Mouse (Mus musculus) CH12.LX (cell line): ENCODE measurements around the gene Cttnbp2. TPM values are rescaled to one million over a fixed set of nuclear protein-coding genes. Genes with fewer than 3 reads are reported as not detected.
A peak's percentile ranks its signal among the peaks of the same experiment; 100 is the strongest.

ENCODE experiments used
- DNase-seq: peaks from one replicate; pipeline ENCODE4 v3.0.0-alpha.2; 2013; ENCODE audit errors: extremely low read depth
- H3K27ac ChIP-seq: 2 replicates; pipeline ENCODE4 v1.5.1; 2012; ENCODE audit warnings: low read depth, mild to moderate bottlenecking, control low read depth, moderate library complexity; ENCODE audit not compliant: insufficient read depth
- H3K27me3 ChIP-seq: replicated peaks from 2 replicates; pipeline ENCODE3; 2012; ENCODE audit warnings: inconsistent platforms
- H3K36me3 ChIP-seq, 2 experiments: replicated peaks in 1 of 2; 2 replicates each; pipeline versions ENCODE3 to v1.6.1; 2012; ENCODE audit warnings: inconsistent platforms in 1 of 2, low read length in 1 of 2, mild to moderate bottlenecking in 1 of 2, mixed read lengths in 1 of 2, moderate library complexity in 1 of 2; ENCODE audit not compliant: control insufficient read depth in 1 of 2, insufficient read depth in 1 of 2
- H3K4me1 ChIP-seq, 2 experiments: 2 replicates each; pipeline ENCODE4 v1.6.1; 2012; ENCODE audit warnings: inconsistent platforms in 1 of 2, moderate library complexity in 1 of 2; ENCODE audit not compliant: insufficient read depth in 2 of 2, control insufficient read depth in 1 of 2
- H3K4me2 ChIP-seq: 2 replicates; pipeline ENCODE4 v1.6.1; 2012; ENCODE audit warnings: low read depth, mild to moderate bottlenecking, control low read depth; ENCODE audit not compliant: poor library complexity, insufficient read depth, severe bottlenecking
- H3K4me3 ChIP-seq, 3 experiments: fragments of 150-350 bp in 1 of 3; sonication (generic) in 1 of 3; replicated peaks in 1 of 3; 2 replicates each; pipeline versions ENCODE3 to v1.5.1; 2011 to 2012; ENCODE audit warnings: low read depth in 2 of 3, low read length in 2 of 3, mild to moderate bottlenecking in 2 of 3, moderate library complexity in 2 of 3, control low read depth in 1 of 3, improper control_type of control experiment in 1 of 3, inconsistent platforms in 1 of 3, mixed read lengths in 1 of 3; ENCODE audit not compliant: poor library complexity in 1 of 3
- H3K79me2 ChIP-seq: replicated peaks from 2 replicates; pipeline ENCODE4 v1.6.1; 2012; ENCODE audit warnings: mild to moderate bottlenecking, moderate library complexity; ENCODE audit not compliant: control insufficient read depth, poor library complexity, insufficient read depth, severe bottlenecking; ENCODE audit errors: extremely low read depth
- H3K9ac ChIP-seq: 2 replicates; pipeline ENCODE4 v1.6.1; 2012; ENCODE audit warnings: low read depth, mild to moderate bottlenecking, control low read depth, moderate library complexity; ENCODE audit not compliant: insufficient read depth
- H3K9me3 ChIP-seq: replicated peaks from 2 replicates; pipeline ENCODE3; 2012; ENCODE audit warnings: low read length, inconsistent platforms, mixed read lengths
- BHLHE40 ChIP-seq: IDR thresholded peaks from 2 replicates; pipeline ENCODE4 v1.6.1; 2011; ENCODE audit warnings: mild to moderate bottlenecking, low read depth, low read length, improper control_type of control experiment
- CHD2 ChIP-seq: IDR thresholded peaks from 2 replicates; pipeline ENCODE4 v1.6.1; 2011; ENCODE audit warnings: low read length, improper control_type of control experiment
- ELF1 ChIP-seq: IDR thresholded peaks from 2 replicates; pipeline ENCODE4 v1.6.1; 2014; ENCODE audit warnings: low read depth, mild to moderate bottlenecking, inconsistent platforms, low read length, improper control_type of control experiment
- EP300 ChIP-seq: IDR thresholded peaks from 2 replicates; pipeline ENCODE4 v1.6.1; 2011; ENCODE audit warnings: low read length, improper control_type of control experiment
- ETS1 ChIP-seq: conservative IDR thresholded peaks from 2 replicates; pipeline ENCODE4 v1.6.1; 2012; ENCODE audit warnings: low read depth, mild to moderate bottlenecking, inconsistent platforms, low read length, improper control_type of control experiment, moderate library complexity
- GABPA ChIP-seq: IDR thresholded peaks from 2 replicates; pipeline ENCODE4 v1.6.1; 2012; ENCODE audit warnings: low read depth, low read length, improper control_type of control experiment, inconsistent platforms; ENCODE audit not compliant: insufficient replicate concordance
- IRF4 ChIP-seq: IDR thresholded peaks from 2 replicates; pipeline ENCODE4 v1.6.1; 2014; ENCODE audit warnings: low read depth, mild to moderate bottlenecking, inconsistent platforms, low read length, improper control_type of control experiment
- JUN ChIP-seq: IDR thresholded peaks from 2 replicates; pipeline ENCODE4 v1.6.1; 2011; ENCODE audit warnings: low read depth, mild to moderate bottlenecking, low read length, improper control_type of control experiment, moderate library complexity; ENCODE audit not compliant: insufficient read depth
- KAT2A ChIP-seq: IDR thresholded peaks from 2 replicates; pipeline ENCODE4 v1.6.1; 2012; ENCODE audit warnings: low read length, improper control_type of control experiment, inconsistent platforms; ENCODE audit not compliant: insufficient replicate concordance
- MAX ChIP-seq: IDR thresholded peaks from 2 replicates; pipeline ENCODE4 v1.6.1; 2011; ENCODE audit warnings: low read length, improper control_type of control experiment
- MYC ChIP-seq: IDR thresholded peaks from 2 replicates; pipeline ENCODE4 v1.6.1; 2011; ENCODE audit warnings: low read depth, mild to moderate bottlenecking, improper control_type of control experiment, low read length
- POLR2A ChIP-seq: IDR thresholded peaks from 2 replicates; pipeline ENCODE4 v1.6.1; 2011; ENCODE audit warnings: low read depth, mild to moderate bottlenecking, improper control_type of control experiment, low read length
- POLR2AphosphoS2 ChIP-seq: IDR thresholded peaks from 2 replicates; pipeline ENCODE4 v1.6.1; 2011; ENCODE audit warnings: low read depth, low read length, improper control_type of control experiment
- RCOR1 ChIP-seq: conservative IDR thresholded peaks from 2 replicates; pipeline ENCODE4 v1.6.1; 2012; ENCODE audit warnings: low read depth, mild to moderate bottlenecking, inconsistent platforms, low read length, improper control_type of control experiment
- SMC3 ChIP-seq: IDR thresholded peaks from 2 replicates; pipeline ENCODE4 v1.6.1; 2011; ENCODE audit warnings: low read depth, low read length, improper control_type of control experiment
- UBTF ChIP-seq: IDR thresholded peaks from 2 replicates; pipeline ENCODE4 v1.6.1; 2012; ENCODE audit warnings: low read depth, mild to moderate bottlenecking, inconsistent platforms, low read length, improper control_type of control experiment, moderate library complexity
- USF2 ChIP-seq: conservative IDR thresholded peaks from 2 replicates; pipeline ENCODE4 v1.6.1; 2011; ENCODE audit warnings: low read depth, low read length, improper control_type of control experiment
- ZC3H11A ChIP-seq: IDR thresholded peaks from 2 replicates; pipeline ENCODE4 v1.6.1; 2012; ENCODE audit warnings: low read depth, mild to moderate bottlenecking, inconsistent platforms, low read length, improper control_type of control experiment
- ZKSCAN1 ChIP-seq: IDR thresholded peaks from 2 replicates; pipeline ENCODE4 v1.6.1; 2012; ENCODE audit warnings: low read depth, inconsistent platforms, low read length, improper control_type of control experiment, borderline replicate concordance
- ZMIZ1 ChIP-seq: IDR thresholded peaks from 2 replicates; pipeline ENCODE4 v1.6.1; 2012; ENCODE audit warnings: low read depth, mild to moderate bottlenecking, inconsistent platforms, low read length, improper control_type of control experiment
- dilution Hi-C: fragments of 300-500 bp; cut with MboI; formaldehyde crosslinking; loops from 2 replicates; pipeline ENCODE4 v1.14.3; 2020; ENCODE audit warnings: low sequenced_read_pairs; ENCODE audit not compliant: extremely low pct_unique_long_range_greater_than_20kb, extremely low pct_ligation_motif_present
- in situ Hi-C: fragments of 300-500 bp; cut with MboI; formaldehyde crosslinking; loops from 3 replicates; pipeline ENCODE4 v1.14.3; 2019; ENCODE audit warnings: low sequenced_read_pairs, low pct_ligation_motif_present, low pct_unique_long_range_greater_than_20kb, mixed read lengths
- polyA plus RNA-seq: library from polyadenylated mRNA; unstranded; fragments of >175 nt; gene quantifications from 2 replicates; pipeline ENCODE4 v1.2.1, GENCODE M21; 2012; ENCODE audit warnings: low read depth; ENCODE audit not compliant: insufficient read length
- total RNA-seq, 2 experiments: library from RNA; depleted of rRNA; stranded (reverse); fragments of 300-350 nt in 1 of 2; fragments of >200 nt in 1 of 2; gene quantifications; 2 replicates each; pipeline ENCODE4 v1.2.3; 2012 to 2014

Gene Cttnbp2
- total and polyA plus RNA-seq, 3 experiments, result 1.1 to 1.7 (median 1.5) TPM

- Histone ChIP-seq H3K36me3 (no peaks in the 10 kb centered on the region), H3K4me1 (peaks cover 16 to 74% of the 10 kb centered on the region in 2 experiments), H3K9ac (no peak overlapping the region), H3K79me2 (no peaks in the 10 kb centered on the region), H3K4me2 (no peak overlapping the region), H3K27me3 (no peaks in the 10 kb centered on the region), H3K4me3 (no peak overlapping the region), H3K27ac (peak overlapping the region; percentile 3; the same call in 1 of the 2 replicates), H3K9me3 (no peaks in the 10 kb centered on the region)
- dilution Hi-C loops (no loop called here), in situ Hi-C loops (loop anchor here (5.0 kb wide), 1 partner anchor 67 kb away; no protein-coding TSS in a partner anchor)
- TF ChIP-seq MAX (no peak), RCOR1 (no peak), CHD2 (no peak), GABPA (no peak), ETS1 (no peak), USF2 (no peak), ELF1 (no peak), ZMIZ1 (no peak), IRF4 (no peak), BHLHE40 (no peak), SMC3 (no peak), JUN (no peak)
- DNase-seq, result no peak
Observed at GRCm38 (mm10) chr6:18420660-18421059, 94.0 kb downstream of the Cttnbp2 start.

GRCm38 (mm10) chr6:18417866-18418454, 96.7 kb downstream of the Cttnbp2 start:
- in situ Hi-C loops (no loop called here), dilution Hi-C loops (no loop called here)
- no peak overlapping the region for H3K4me2 ChIP-seq
- H3K4me1 ChIP-seq, result peaks cover 13 to 54% of the 10 kb centered on the region in 2 experiments
- no peaks in the 10 kb centered on the region for H3K27me3 ChIP-seq
- DNase-seq, result no peak
- no peak overlapping the region for H3K4me3 ChIP-seq
- TF ChIP-seq RCOR1 (no peak), ZC3H11A (no peak), MYC (no peak), ZMIZ1 (no peak), POLR2A (no peak), EP300 (no peak), KAT2A (no peak), ETS1 (no peak), ZKSCAN1 (no peak), GABPA (no peak), POLR2AphosphoS2 (no peak), SMC3 (no peak), UBTF (no peak)
- TF ChIP-seq, all 38 proteins: peak for 0
- Histone ChIP-seq H3K9ac (no peak overlapping the region), H3K79me2 (no peaks in the 10 kb centered on the region), H3K27ac (no peak overlapping the region), H3K9me3 (no peaks in the 10 kb centered on the region), H3K36me3 (no peaks in the 10 kb centered on the region)
